Mouse (Mus musculus): Measurements from ENCODE around the gene Ttc7b.

Ttc7b gene

DNA sequence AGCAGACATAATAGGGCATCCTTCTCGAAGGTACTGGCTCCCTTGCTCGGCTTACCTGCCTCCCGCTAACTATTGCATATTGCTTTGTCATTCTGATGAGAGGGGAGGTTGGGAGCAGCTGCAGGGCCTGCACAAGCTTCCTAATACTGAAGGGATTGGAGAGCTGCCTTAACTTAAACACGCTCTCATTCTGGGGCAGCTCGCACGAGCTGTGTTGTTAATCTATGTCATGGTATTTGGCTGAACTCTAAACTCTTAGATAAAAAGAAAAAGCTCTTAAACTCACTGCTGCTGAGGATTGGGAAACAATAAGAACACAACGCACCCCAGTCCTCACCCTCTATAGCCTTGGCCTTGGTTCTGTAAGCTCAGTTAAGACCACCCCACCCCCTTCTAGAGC is 113.3 kb downstream of the Ttc7b start:
- no peak for DNase-seq

DNA sequence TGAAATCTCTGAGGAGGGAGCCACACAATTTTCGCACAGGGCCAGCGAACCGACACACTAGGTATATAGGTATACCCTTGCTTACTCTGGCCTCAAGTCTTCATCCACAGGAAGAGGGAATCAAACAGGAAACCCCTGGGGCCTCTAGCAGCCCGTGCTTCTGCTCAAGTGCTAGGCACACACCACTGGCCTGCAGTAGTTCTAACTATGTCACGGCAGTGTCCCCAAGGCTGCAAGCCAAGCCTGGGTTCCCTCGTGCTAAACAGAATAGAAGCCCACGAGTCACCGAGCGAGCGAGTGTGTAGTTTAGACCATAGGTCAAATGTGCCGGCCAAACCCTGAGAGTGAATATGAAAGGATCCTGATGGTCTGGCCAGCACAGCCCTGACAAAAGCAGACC is 114.5 kb downstream of the Ttc7b start:
- DNase-seq = no peak

DNA sequence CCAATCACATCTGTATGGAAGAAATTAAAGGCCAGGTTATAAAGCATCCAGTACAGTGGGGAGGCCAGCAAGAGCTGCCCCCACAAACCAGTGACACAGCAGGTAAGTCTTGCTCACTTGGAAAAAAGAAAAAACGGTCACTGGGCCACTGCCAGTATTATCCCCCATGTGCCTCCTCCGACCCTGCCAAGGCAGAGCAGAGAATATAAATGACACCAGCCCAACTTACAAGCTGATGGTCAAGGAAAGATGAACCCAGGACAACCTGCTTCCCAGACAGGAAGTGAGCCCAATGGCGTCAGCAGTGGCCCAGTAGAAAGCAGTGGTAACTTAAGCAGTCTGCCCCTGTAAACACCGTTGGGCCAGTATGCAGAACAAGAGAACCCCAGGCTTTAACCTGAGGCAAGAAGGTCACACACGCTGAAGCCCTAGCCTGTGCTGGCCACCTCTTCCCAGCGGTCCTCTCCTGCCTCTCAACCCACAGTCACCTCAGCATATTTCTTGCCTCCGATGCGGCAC is 115.1 kb downstream of the Ttc7b start:
- no peak for DNase-seq

DNA sequence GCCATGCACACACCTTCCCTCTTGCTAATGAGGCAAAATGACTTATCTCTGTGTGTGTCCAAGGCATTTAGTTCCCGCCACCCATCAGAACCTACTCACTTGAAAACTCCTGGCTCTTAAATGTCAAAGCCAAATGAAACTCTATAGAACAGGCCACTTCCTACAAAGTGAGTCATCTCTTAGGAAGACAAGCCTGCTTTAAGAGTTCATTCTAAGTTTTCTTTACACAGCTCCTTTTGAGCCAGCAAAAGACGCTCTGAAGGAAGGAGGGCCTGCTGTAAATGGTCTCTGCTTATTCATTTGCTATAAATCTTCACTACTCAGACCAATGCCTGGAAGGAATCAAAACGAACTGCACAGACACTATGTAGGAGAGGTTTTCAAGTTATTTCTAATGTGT is 116.2 kb downstream of the Ttc7b start:
- no peak for DNase-seq

DNA sequence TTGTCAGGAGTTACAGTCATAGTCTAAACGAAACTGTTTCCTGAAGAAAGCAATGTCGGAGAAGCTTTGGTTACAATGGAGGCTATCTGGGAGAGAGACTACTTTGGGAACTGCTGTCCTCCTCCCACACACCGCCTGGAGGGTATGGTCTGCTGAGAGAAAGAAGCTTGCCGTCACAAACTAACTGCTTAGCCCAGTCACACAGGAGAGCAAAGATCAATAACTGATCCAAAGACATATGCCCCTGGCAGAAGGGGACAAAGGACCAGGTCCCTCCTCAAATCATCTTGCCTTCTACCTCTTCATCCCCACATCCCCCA is 117.7 kb downstream of the Ttc7b start:
- DNase-seq = no peak

DNA sequence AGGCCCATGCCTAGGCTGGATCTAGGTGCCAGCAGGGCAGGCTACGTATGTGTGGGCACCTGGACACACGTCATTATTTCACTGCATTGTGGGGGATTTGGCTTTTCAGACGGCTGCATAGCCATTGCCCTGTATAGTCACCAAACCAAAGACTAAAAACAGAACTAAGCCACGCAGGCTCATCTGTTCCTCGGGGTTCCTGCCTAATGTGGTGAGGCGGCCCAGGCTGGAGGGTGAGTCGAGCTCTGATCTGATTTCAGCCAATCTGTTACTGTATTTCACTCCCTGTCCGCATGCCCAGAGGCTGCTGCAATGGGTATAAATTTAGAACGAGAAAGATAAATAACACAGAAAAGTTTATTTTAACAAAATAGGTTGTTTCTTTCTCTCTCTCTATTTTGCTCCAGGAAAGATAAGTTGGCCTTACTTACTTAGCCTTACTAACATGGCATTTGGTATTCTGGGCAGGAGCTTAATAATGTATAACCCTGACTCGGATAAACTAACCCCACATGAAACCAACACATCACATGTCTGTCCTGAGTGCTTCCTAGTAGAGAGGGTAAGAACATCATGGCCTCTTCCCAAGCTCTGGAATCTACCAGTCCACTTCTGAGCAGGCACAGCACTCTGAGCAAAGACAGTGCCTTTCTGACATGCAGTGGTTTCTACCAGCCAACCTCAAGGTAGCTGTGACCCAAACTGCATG is 118.2 kb downstream of the Ttc7b start:
- peak; percentile 61 for DNase-seq

DNA sequence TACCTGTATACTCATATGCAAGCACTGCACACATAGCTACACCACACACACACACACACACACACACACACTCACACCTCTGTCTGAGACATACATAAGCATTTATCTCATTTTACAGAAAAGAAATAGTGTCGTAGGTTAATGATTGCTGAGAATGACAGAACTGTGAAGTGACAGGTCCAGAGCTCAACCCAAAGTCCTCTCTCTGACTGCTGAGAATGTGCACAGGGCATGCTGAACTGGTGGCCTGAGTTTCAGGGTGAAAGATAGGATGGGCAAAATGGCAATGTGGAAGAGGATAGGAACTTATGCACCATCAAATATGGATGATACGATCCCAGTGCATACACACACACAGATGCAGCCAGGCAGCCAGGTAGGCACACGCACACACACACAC is 120.5 kb downstream of the Ttc7b start:
- DNase-seq = no peak

DNA sequence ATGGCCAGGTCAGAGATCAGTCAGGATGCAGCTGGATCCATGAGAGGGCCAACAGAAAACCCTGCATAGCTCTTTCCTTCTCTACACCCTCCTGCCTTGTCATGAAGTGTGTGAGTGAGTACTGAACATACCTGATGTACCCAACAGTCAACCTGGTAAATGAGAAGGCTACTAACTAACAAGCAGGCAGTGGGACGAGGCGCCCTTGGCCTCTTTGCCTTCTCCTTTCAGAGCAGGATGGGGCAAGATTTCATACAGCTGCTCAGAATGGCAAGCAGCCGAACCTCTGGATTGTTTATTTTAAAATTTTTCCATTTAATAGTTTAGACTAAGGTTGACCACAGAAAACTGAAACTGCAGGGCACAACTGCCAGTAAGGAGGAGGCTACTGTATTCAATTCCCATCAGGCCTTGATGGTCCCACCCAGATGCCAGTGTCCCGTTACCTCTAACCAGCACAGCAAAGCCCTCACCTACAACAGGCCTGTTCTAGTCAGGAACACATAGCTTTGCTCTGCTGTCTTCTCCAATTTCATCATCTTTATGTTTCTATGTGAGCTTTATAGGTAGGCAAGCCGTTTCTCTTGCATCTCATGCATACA is 121.4 kb downstream of the Ttc7b start:
- DNase-seq = no peak

DNA sequence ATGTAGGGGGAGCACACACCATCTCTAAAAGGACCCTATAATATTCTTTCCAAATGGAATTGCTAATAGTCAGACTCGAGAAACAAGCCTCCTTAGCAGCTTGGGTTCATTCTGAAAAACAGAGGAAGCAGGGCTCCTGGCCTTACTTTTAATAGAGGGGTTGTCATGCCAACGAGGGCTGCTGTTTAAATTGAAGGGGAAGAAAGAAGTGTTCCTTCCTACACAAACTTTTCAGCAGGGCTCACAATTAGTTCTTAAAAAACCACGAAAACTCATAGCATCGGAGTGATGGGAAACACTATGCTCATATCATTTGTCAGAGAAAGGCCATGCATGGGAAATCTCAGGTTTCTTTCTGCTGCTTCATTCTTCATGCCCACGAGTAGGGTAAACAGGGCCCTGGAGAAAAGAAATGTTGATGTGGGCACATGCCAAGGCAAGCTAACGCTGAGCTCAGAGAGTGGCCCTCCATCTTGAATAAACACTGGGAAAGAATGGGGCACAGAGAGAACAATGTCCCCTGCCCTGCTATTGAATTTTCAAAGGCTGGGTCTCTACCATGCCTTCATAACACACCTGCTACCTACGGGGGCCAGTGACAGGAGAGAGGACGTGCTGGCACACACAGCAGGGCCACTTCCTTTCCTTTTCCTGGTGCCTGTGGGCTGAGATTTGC is 122.2 kb downstream of the Ttc7b start:
- no peak for DNase-seq

DNA sequence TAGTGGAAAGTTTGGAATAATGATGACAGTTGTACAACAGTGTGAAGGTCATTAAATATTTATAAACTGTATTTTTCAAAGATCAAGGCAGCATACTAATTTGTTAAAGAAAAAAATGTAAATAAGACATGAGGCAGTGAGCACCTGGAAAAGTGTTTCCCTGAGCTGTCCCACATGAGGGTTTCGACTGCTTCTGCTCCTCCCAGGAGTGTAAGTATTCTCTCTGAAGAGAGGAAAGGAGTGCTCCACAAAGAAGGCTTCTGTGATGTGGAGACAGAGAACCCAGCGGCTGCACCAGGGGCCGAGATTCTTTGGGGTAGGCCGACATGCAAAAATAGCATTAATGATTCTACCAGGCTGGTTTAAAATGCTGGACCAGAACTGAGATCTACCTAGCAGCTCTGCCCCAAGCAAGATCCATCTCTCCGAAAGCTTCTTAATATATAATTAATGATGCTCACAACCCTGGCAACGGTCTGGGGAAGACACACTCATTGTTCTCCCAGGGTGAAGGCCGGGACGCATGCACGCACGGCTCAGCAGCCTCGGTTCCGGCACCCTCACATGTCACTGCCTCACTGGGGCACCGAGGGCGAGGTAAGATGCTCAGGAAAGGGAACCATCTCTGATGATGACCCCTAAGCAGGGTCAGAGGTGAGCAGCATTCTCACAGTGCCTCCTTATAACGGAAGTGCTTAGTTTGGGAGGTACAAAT is 123.0 kb downstream of the Ttc7b start:
- DNase-seq = no peak

DNA sequence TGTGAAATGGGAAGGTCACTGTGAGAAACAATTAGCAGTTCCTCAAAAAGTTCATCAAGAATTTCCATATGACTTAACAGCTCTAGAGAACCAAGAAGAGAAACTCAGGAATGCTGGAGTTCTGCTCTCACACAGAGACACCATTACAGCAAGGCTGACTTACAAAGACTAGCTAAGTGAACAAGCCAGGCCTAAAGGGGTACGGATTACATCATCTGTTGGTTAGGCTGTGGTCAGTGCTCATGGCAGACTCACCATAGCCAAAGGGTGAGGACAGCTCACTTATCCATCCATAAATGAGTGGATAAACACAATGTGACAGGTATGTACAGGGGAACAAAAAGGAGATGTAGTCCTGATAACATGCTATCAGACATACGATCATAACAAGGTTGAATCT is 123.8 kb downstream of the Ttc7b start:
- DNase-seq = no peak

DNA sequence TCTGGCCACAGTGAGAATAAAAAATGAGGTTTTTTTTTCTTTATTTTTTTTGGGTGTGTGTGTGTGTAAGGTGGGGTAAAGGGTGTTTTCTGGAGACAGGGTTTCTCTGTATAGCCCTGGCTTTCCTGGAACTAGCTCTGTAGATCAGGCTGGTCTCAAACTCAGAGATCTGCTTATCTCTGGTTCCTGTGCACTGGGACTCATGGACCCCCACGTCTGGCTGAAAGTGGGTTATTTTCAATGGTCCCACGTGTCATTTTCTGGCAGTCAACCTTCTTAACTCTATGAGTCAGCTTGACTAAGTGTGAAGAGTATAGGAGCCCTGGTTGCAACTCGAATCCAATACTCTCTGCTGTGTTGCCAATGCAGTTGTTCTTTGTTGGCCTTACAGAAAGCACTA is 127.1 kb downstream of the Ttc7b start:
- DNase-seq = no peak

DNA sequence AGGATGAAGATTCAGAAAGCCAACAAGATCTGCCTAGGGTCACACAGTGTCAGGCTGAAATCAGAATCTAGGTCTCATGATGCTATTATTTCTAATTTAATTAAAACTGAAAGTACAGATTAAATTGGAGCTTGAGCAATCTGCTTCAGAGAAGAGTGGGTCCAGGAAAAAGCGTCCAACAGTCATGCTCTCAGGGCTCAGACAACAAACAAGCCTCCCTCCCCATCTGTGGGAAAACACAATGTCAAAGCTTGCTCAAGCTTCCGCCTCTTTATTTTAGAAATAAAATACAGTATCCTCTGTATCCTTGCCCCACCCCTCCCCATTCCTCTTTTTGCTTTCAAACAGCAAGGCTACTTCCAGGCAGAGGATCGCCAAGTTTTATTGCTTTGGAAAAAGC is 127.5 kb downstream of the Ttc7b start:
- no peak for DNase-seq

DNA sequence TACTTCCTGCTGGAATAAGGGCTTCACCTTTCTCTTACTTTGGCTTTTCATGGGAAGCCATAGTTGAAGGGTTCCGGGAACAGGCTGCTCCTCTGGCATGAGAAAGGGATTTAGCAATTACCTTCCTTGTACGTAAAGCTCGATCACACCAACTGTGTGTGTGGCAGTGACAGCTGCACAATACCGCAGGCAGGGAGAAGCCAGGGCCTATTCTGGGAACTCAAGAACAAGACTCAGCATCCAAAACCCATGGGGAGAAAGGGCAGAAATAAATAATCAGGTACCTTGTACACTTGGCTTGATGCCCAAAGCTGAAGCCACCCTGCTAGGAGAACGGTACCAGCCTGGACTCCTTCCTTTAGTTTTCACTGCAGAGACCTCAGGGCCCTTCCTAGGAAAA is 128.2 kb downstream of the Ttc7b start:
- peak; percentile 84 for DNase-seq

DNA sequence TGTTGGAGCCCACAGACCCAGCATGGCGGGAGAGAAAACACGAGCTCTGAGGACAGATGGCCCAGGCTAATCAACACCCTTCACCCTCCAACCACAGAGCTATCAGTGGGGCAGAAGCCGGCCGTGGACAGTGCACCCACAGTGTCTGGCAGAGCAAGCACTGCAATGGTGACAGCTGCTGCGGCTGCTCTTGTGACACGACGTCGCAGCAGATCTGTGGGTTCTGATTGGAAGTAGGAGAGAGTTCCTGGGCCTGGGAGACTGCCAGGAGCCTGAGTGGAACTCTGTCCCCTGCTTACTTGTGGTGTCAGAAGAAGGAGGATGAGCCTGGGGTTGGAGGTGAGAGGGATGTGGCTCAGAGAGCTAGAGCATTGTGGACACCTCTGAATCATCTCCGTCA is 128.7 kb downstream of the Ttc7b start:
- DNase-seq = peak; percentile 52

DNA sequence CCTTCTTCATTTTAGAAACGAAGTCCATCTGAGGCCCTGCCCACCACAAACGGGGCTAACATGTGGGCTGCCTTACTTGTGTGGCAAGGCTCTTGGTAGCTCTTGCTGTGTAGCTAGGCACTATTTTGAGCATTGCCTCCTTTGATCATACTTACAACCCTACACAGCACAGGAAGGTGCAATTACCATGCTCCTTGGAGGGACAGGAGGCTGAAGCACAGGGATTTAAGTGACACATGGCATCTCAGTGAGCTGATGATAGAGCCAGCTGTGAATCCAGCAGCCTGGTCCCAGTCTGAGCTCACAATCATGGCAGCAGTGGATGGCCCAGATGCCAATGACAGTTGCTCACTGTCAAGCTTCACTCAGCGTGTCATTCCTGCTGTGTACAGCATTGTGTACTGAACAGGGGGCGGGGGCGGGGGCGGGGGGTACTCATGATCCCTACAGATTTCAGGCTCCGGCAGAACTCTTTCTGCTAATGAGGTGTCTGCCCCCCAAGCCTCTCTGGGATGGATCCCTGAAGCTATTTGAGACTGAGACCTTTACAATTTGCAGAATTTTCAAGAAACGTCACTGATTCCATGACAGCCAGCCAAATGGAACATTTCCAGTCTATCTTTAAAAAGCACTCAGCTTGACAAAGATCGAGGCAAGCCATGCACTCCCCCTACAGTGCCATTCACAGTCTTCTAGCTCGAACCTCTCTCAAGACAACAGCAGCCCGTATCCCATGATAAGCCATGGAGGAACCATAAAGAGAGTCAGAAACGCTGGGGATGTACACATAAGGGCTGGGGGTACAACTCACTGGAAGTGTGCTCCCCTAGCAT is 130.5 kb downstream of the Ttc7b start:
- DNase-seq = no peak

DNA sequence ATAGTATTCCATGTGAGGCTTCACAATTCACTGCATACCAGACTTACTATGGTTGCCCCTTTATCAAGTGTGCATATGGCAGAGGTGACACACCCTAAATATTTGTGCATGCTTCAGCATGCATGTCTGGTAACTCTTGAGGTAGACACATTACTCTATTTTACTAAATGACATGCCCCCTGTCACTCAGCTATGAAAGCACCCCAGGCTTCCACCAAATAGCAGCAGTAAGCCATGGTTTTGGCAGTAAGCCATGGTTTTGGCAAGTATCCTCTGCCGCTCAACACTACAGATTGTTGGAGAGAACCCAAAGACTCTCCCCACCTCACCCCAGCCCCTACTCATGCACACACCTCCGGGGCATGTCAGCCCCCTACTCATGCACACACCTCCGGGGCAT is 134.4 kb downstream of the Ttc7b start:
- peak; percentile 48 for DNase-seq

DNA sequence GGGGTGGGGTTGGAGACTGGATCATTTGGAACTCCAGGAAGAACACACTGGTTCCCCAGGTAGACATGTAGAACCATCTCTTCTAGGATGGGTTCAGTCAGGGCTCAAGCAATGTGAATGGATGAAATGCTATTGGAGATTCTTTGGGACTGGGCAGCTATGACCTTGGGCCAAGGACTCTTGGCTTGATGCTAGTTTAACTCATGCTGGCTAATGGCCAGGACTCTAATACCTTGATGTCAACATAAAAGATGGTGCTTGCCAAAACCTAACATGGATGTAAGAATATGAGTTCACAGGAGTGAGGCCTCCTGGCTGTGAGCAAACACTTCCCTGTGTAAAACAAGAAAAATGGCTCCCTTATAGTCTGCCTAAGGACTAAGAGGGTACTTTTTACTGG is 138.1 kb downstream of the Ttc7b start:
- DNase-seq = no peak

DNA sequence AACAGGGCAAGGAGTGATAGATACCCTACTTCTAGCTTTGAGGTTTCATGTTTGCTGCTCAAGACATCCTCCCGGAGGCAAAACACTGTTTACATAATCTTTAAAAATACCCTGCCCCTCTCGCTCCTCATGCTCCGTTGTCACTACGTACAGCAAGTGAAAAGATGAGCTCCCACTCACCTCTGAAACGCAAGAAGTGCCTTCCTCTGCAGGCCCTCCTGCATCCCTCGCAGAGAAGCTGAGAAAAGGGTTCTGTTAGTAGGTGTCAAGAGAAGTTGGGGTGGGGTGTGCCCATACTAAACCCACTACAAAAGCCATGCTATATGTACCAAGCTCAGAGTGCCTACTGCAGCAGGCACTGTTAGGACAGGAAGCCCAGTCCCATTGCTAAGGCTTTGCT is 138.7 kb downstream of the Ttc7b start:
- no peak for DNase-seq

DNA sequence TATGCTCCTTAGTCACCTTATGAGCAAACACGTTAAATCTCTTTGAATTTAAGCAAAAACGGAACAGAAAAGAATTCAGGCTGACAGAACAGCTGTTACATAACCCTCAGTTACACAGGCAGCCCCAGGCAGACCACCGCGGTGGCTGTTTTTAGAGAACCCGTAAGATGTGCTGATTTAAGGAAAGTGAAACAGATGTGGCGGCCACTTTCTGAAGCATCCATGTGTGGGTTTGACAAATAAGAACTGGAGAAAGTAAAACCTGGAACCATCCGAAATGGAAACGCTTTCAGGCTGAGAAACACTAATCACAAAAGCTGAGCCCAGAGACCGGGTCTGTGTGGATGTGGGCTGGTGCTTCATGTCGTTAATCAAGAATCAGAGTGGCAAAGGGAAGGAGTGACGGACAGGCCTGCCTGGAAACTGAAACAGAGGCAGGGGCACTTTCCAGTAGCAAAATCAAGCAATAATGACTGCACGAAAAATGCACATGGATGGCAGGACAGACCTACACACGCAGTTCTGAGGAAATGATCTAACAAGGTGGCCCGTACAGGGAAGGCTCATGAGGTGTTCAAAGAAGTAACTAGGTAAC is 139.8 kb downstream of the Ttc7b start:
- DNase-seq = no peak

DNA sequence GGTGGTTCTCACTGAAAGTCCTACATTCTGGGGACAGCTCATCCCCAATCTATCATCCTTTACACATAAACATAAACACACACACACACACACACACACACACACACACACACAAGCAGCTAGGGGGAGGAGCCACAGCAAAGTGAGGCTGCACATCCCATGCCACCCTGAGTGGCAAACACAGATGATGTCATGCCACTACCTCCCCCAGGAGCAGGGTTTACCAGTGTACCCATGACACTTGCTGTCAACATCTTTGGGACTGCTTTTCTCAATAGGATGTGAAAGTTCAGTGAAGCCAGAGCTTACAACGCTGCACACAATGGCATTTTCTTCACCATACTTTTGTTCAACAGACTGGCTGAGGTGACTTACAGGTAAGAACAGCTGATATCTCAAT is 140.8 kb downstream of the Ttc7b start:
- DNase-seq = no peak

DNA sequence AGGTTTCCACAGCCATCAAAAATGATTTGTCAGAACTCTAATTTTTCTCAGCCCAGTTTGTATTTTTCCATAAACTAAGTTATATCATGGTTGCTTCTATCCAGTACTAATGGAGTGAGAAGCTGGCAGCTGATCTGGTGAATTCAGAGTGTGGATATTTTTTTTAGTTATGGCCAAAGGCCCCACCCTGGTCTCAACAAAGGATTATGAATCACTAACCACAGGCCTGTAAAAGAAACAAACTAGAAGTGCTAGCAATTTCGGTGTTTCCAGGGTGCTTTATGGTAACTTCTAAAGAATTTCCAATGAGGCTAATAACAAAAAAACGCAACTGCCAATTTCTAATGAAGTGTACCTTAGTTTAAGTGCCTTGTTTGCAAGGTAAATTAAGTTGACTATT is 142.4 kb downstream of the Ttc7b start:
- DNase-seq = no peak

DNA sequence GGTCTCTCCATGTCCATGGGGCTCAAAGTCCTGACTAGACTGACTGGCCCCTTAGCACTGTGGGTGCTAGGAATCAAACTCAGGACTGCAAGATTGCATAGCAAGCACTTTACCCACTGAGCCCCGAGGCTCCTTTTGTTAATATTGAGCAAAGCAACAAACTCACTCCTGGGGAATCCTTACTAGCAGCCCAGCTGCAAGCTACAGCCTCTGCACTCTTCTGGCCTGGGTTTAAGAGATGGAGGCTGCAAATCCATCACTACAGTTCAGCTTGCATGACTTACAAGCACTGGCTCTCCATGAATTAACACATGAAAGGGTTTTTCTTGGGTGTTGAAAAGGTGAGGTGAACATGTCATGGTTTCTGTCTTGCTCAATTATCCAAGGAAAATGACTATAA is 142.8 kb downstream of the Ttc7b start:
- no peak for DNase-seq
